Mouse (Mus musculus): ENCODE data around the gene Cbfa2t2.

The Cbfa2t2 gene

DNA sequence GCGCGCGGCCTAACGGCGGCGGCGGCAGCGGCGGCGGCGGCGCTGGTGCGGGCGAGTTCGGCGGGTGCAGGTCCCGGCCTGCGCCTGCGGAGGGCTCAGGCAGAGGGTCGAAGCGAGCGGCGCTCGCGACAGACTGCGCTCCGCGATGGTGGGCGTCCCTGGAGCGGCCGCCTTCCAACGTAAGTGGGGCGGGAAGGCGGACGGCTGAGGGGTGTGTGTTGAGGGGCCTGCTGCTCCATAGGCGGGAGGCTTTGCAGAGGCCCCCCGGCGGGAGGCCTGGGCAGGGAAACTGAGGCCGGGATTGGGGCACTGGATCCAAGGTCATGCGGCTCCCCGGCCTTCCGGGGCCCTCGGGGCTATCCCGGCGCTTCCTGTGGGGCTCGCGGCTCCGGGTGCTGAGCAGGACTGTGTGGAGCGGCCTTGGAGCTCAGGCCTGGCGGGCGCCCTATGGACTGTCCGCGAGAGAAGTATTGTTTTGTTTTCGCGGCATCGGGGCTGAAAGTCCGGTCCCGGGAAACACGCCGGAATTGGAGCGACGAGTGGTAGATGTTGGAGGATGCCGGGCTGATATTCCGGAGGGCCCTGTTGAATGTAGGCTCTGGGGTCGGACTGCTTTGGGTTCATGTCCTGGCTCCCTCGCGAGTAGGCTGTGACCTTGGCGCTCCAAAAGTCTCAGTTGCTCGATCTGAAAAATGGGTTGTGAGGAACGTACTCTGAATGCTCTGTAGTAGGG is at the start of gene Cbfa2t2:
TSS of gene Cbfa2t2 (plus strand) at position 24 of the 733 bp plus-strand sequence.
- ATAC-seq (ENCODE audit: insufficient number of reproducible peaks, low FRiP score, low TSS enrichment): peak; percentile 40

DNA sequence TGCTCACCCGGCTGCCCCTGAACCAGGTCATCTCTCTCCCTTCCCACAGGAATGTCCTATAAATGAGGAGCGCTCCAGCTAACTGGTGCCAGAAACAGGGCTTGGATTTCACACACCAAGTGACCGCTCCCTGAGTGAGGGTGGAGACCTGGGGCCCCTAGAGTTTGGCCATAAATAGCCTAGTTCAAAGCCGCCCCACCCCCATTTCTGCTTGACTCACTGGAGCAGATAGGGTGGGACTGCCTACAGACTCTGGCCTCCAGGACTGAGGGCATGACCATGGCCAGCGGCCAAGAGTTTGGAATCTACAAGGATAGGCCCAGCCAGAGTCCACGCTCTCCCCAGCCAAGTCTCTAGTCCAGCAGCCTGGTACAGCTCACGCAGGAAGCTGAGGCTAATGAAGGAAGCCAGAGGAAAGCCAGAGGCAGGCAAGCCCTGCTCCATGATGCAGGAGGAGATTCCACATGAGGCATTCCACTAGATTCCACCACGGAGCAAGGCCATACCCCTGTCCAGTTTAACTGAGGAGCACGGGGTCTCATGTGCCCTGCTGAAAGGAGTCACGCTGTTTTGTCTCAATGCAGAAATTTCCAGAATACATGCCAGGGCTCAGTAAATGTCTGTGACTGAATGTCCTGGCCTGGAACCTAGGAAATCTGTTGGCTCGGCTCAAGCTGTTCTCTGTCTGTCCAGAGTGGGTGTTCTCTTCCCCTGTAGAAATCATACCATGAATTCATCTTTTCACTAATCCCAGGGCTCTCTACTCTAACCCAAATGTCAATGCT is 45.9 kb upstream of the Cbfa2t2 start:
- ATAC-seq (ENCODE audit: insufficient number of reproducible peaks, low FRiP score, low TSS enrichment): no peak

DNA sequence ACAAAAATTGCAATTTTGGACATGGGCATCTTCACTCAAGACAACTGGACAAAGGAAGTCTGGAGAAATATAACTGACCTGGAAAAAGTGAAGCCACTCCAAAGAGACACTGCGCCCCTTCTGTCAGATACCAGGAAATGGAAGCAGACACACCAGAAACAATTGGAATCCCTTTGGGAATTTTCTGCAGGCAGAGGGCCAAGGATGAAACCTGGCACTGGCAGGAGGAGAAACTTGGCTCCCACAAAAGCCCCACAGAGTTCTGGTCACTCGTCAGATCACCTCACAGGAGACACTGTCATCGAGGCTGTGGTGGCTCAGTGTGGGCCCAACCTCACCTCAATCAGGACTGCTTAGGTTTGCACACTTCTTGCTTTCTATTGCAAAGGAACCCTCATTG is 41.7 kb upstream of the Cbfa2t2 start:
- ATAC-seq (ENCODE audit: insufficient number of reproducible peaks, low FRiP score, low TSS enrichment): no peak

DNA sequence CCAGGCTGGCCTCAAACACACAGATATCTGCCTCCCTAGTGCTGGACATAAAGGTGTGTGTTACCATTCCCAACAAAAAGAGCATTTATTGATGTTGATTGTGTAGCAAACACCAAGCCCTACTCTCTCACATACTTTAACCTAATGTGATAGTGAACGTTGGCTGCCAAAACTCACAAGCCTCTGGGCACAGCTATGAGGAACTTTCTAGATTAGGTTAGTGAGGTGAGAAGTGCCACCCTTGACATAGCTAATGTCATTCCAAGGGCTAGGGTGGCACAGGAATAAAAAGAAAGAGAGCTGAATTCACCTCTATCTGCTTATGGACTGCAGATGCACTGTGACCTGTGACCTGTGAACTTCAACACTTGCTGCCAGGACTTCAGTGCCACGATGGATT is 39.8 kb upstream of the Cbfa2t2 start:
- ATAC-seq (ENCODE audit: insufficient number of reproducible peaks, low FRiP score, low TSS enrichment): no peak

DNA sequence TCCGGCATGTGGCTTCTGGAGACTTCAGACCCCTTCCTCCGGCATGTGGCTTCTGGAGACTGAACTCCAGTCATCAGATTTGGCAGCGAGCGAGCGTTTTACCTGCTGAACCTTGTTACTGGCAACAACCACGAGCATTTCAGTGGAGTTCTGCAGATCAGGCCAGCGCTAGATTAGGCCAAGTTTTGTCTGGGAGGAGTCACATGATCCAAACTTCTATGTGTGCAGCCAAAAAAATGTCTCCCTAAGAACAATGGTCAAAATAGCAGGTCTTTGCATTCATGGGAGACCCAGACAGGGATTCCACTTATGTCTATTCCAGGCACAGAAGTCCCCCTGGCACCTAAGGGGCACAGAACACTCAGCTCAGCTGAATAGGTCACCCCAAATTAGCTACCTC is 38.0 kb upstream of the Cbfa2t2 start:
- ATAC-seq (ENCODE audit: insufficient number of reproducible peaks, low FRiP score, low TSS enrichment): no peak

DNA sequence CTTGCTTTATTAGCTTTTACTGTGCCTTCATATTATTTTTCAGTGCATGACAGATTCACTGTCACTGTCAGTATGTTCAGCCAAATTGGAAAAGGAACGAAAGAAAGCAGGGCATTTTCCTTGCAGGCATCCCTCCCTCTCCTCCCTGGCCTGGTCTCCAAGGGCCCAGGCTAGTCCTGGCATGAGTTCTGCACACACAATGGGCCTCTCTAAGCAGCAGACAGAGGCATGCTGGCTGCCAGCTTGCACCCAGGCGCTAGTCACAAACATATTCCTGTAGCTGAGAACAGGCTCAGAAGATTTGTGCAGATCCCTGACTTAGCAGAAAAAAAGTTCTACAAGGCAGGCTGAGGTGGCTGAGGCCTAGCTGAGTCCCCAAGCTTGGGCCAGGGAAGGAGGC is 37.0 kb upstream of the Cbfa2t2 start:
- no peak for ATAC-seq (ENCODE audit: insufficient number of reproducible peaks, low FRiP score, low TSS enrichment)

DNA sequence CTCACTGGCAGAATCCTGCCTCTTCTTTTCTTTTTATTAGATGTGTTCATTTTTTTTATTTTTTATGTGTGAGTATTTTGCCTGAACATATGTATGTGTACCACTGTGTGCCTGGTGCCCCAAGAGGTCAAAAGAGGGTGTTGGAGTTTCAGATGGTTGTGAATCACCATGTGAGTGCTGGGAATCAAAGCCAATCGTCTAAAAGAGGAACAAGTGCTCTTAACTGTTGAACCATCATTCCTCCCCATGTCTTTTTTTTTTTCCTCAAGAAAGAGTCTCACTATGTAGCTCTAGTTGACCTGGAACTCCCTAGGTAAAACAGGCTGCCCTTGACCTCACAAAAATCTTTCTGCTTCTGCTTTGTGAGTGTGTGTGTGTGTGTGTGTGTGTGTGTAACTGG is 34.3 kb upstream of the Cbfa2t2 start:
- ATAC-seq (ENCODE audit: insufficient number of reproducible peaks, low FRiP score, low TSS enrichment): no peak

DNA sequence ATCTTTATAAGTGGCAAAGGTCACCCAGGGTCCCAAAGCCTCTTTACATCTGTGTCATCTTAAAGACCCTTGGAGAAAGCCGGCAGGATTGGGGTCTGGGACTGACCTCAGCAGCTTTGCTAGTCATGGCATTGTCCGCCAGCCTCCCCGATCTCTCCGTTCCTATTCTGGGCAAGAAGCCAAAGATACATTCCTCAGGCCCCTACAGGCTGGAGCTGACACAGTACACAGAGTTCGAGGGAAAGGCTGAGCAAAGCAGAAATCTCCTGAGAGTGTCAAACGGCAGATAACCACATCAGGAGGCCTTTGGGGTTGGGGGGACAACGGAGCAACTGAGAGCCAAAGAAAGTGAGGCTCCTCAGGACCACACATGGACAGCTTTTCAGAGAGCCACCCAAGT is 33.5 kb upstream of the Cbfa2t2 start:
- ATAC-seq (ENCODE audit: insufficient number of reproducible peaks, low FRiP score, low TSS enrichment): no peak

DNA sequence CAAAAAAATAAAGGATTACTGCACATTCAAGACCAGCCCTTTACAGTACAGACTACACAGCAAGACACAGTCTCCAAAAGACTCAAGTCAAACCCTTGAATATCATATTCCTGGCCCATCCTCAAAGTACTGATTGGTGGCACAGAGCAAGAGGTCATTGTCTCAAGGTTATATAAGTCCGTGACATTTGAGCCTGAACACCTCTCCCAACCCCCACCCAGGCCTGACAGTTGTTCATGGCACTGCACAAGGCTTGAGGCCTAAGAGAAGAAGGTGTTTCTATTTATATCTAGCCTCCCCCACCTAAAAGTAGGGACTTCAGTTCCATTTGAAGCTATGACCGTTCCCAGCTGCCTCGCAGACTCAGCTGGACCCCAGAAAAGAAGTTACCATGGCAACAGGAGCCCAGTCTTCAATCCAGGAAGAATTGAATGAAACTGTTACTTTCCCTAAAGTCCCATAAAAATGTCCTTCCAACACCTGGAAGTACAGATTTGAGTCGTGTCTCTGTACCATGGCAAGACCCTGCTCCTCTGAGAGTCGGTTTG is 30.8 kb upstream of the Cbfa2t2 start:
- ATAC-seq (ENCODE audit: insufficient number of reproducible peaks, low FRiP score, low TSS enrichment): no peak

DNA sequence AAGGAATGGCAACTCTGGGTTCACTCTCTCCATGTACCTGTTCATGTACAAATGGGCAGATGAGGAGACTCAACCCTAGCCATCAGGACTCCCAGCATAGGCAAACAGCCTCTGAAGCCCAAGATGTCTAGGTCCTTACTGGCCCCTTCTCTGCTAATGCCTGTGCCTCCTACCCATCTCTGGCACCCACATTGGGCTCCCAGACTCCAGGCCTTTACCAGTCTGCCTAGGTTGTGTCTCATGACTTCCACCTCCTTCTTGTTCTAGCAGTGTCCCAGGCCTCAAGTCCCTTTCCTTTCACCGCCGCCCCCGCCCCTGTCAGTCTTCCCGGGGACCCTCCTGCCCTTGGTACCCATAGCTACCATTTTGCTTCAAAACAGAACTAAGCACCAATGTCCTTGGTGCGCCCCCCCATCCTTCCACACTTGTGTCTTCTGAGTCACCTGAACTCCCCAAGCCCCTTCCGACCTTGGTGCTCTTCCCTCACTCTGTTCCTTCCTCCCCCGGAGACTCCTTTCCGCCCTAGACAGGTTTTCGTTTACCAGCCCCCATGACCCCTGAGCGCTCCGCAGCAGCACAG is 29.1 kb upstream of the Cbfa2t2 start:
- no peak for ATAC-seq (ENCODE audit: insufficient number of reproducible peaks, low FRiP score, low TSS enrichment)

DNA sequence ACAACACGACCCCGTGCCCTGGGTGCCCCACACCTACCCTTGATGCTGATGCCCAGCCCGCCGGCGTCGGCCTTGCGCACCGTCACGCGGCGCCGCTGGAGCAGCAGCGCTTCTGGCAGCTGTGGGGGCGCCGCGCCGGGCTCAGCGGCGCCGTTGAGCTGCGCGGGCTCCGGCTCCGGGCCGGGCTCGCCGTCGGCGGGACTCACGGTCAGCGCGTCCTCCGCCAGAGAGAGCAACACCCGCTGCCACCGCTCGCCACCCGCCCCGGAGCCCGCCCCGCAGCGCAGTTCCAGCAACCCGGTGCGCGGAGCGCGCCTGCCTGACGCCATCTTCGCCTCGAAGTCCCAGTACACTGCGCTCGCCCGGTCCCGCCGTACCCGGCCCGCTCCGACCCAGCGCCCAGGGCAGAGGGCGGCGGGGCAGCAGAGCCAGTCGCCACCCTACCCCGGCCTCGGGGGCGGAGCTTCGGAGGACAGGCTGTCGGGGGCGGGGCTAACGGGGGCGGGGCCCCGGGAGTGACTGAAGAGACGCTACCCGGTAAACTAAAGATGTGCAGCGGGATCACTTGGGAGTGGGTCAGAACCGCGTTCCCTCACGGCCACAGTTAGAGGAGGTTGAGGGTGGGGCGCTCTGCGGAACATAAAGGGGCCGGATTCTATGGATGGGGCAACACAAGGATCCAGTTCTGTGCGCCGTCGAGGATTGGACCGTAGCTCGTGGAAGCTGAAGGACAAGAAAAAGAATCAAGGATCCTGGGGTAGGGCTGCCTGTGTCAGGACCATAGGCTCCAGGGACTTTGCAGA is 28.4 kb upstream of the Cbfa2t2 start, which contains the start of gene Snta1:
TSS of gene Snta1 (minus strand) at position 457 of the 803 bp plus-strand sequence.
- ATAC-seq (ENCODE audit: insufficient number of reproducible peaks, low FRiP score, low TSS enrichment): peak; percentile 70

DNA sequence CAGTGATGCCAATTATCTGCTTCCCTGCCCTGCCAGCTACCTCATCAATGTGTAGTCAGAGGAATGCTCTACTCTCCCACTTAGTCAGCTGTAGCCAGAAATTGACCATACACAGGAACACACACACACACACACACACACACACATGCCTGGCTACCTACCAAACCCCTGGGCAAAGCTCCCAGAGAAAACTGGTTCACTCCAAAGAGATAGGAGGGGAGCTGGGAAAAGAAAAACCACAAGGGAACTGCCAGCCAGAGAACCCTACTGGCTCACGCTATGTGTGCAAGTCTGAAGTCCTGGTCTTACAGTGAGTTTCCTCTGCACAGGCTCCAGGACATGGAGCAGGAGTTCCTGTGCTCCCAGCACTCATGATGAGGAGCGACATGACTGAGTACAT is 25.9 kb upstream of the Cbfa2t2 start:
- no peak for ATAC-seq (ENCODE audit: insufficient number of reproducible peaks, low FRiP score, low TSS enrichment)

DNA sequence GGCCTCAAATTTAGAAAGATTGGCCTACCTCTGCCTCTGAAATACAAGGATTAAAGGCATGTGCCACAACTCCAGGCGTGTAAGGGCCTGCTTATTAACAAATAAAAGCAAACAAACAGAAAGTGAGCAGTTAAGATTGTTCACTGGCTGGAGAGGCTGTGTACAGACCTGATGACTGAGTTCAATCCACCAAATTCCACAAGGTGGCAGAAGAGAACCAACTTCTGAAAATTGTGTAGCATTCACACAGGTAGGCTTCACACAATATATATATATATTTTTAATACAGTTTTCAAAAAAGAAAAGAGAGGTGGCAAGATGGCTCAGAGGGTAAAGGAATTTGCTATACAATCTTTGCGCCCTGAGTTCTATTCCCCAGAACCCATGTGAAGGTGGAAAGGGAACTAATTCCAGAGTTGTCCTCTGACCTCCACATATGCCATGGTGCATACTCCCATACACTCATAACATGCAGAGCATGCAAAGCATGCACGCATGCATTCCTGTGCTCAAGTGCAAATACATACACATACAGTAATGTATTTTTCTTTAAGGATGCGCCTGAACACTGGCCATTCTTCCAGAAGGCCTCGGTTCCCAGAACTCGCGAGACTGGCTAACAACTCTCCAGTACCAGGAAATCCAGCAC is 24.1 kb upstream of the Cbfa2t2 start:
- ATAC-seq (ENCODE audit: insufficient number of reproducible peaks, low FRiP score, low TSS enrichment): no peak

DNA sequence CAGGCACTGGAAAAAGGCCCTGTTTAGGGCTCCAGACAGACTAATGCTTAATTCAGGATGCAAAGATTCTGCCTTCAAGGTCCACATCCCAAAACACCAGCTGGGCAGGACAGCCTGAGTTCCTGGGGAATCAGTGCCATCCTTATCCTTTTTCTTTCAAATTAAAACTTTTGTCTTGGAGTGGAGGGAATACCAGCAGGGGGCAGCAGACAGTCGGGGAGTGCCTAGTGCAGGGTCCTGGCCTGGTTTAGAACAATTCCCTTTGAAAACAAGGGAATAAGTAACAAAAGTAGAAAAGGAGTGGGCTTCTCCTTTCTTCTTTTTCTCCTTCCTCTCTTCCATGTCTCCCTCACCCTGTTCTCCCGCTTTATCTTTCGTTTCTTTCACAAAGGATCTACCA is 19.2 kb upstream of the Cbfa2t2 start:
- no peak for ATAC-seq (ENCODE audit: insufficient number of reproducible peaks, low FRiP score, low TSS enrichment)

DNA sequence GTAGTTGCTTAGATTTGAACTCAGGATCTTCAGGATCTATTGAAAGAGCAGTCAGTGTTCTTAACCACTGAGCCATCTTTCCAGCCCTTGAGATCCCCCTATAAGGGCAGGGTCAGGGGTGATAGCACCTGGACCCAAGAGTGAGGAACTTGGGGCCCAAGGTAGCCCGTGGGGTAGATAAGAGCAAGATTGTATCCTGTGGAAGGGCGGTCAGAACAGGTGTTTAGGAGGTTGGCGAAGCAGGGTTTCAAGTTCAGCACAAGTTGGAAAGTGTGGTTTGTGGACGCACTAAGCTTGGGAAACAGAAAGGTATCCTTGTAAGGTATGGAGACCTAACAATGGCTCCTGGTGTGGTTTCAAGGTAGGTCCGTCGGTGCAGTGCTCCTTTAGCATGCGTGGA is 18.3 kb upstream of the Cbfa2t2 start:
- no peak for ATAC-seq (ENCODE audit: insufficient number of reproducible peaks, low FRiP score, low TSS enrichment)

DNA sequence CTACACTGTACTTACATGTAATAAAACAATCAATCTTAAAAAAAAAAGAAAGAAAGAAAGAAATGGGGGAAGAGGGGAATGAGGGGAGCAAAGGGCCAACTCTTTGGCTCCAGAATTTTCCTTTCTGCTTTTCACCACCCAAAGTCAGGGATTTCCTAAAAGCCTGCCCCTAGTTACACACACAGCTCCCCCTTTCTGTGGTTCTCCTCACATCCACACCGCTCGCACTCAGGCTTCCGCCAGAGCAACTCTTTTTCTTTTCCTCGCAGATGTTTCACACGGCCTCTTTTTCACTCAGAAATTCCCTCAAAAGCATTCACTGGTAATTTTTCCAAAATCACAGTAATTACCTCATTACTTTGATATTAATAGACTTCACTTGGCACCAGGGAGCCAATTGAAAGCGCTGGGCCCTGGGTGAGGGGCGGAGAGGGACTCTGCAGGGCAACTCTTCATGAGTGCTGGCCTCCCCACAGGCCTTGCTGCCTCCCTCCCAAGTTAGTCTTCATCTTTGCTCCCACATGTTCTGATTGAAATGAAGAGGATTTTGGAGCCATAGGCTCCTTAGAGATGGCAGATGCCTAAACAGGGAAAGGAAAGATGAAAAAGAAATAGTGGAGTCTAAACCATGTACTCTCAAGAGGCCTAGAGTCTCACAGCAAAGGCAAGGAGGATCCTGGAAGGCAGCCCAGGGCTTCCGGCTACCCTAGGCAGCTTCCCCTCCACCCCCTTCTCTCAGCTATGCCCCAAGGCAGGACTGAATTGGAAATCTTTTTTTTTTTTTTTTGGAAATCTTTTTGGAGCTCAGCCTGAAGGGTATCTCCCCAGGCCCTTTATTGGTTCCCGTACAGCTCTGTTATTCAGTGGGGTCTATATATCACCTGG is 16.4 kb upstream of the Cbfa2t2 start:
- no peak for ATAC-seq (ENCODE audit: insufficient number of reproducible peaks, low FRiP score, low TSS enrichment)

DNA sequence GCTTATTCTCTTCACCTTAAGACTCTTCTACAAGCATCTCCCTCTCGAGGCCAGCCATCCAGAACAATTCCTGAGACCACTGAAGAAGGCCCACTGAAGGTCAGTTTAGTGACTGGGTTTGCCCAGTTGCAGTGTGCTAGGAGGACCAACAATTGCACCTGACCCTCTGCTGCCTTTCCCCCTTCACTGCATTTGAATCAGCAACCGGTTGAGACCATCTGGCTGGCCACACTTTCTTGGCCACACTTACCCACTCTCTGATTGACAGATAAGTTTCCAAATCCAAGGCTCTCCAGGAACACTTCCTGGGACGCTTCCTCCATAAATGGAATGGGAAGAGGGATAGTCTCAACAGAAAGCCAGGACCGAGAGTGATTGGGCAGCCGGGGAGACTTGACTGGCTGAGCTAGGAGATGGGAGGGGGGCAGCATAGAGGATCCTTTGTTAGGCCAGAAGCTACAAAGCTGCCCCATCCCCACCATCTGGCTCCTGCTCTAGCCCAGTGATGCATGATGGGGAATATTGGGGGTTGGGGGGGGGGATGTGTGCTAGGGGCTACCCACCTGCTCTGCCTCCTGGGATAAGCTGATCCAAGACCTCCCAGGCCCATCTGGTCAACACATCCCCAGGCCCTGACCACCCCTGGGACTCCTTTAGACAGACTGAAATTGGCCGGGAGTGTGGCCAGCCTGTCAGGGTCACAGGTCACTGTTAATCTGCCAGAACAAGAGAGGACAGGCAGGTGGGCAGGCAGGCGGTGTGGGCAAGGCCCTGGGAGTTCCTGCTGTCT is 15.1 kb upstream of the Cbfa2t2 start:
- ATAC-seq (ENCODE audit: insufficient number of reproducible peaks, low FRiP score, low TSS enrichment): peak; percentile 67

DNA sequence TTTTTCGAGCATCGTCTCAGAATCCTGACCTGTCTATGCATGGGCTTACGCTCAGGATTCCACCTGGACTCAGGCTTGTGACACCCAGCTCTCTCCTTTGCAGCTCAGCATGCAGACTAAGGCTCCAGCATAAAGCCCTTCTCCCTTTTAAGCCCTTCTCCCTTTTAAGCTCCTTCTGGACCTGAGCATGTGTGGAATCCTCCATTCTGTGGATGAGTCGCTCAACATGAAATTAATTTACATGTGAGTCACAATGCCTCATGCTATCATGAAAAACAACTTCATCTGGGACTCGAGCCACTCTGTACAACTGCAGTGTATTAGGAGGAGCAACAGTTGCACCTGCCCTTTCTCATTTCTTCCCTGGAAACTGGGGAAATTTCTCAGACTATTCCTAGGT is 14.1 kb upstream of the Cbfa2t2 start:
- ATAC-seq (ENCODE audit: insufficient number of reproducible peaks, low FRiP score, low TSS enrichment): no peak

Data from cerebellum, adult (tissue).